Mouse (Mus musculus) CH12.LX (cell line): ENCODE data around the gene Ispd. TPM values are rescaled to one million over a fixed set of nuclear protein-coding genes. Genes with fewer than 3 reads are reported as not detected.

Experiments used
- DNase-seq: peaks from one replicate; pipeline ENCODE4 v3.0.0-alpha.2; 2013; ENCODE audit errors: extremely low read depth
- H3K27ac ChIP-seq: 2 replicates; pipeline ENCODE4 v1.5.1; 2012; ENCODE audit warnings: low read depth, mild to moderate bottlenecking, control low read depth, moderate library complexity; ENCODE audit not compliant: insufficient read depth
- H3K27me3 ChIP-seq: replicated peaks from 2 replicates; pipeline ENCODE3; 2012; ENCODE audit warnings: inconsistent platforms
- H3K36me3 ChIP-seq, 2 experiments: replicated peaks in 1 of 2; 2 replicates each; pipeline versions ENCODE3 to v1.6.1; 2012; ENCODE audit warnings: inconsistent platforms in 1 of 2, low read length in 1 of 2, mild to moderate bottlenecking in 1 of 2, mixed read lengths in 1 of 2, moderate library complexity in 1 of 2; ENCODE audit not compliant: control insufficient read depth in 1 of 2, insufficient read depth in 1 of 2
- H3K4me1 ChIP-seq, 2 experiments: 2 replicates each; pipeline ENCODE4 v1.6.1; 2012; ENCODE audit warnings: inconsistent platforms in 1 of 2, moderate library complexity in 1 of 2; ENCODE audit not compliant: insufficient read depth in 2 of 2, control insufficient read depth in 1 of 2
- H3K4me2 ChIP-seq: 2 replicates; pipeline ENCODE4 v1.6.1; 2012; ENCODE audit warnings: low read depth, mild to moderate bottlenecking, control low read depth; ENCODE audit not compliant: poor library complexity, insufficient read depth, severe bottlenecking
- H3K4me3 ChIP-seq, 3 experiments: fragments of 150-350 bp in 1 of 3; sonication (generic) in 1 of 3; replicated peaks in 1 of 3; 2 replicates each; pipeline versions ENCODE3 to v1.5.1; 2011 to 2012; ENCODE audit warnings: low read depth in 2 of 3, low read length in 2 of 3, mild to moderate bottlenecking in 2 of 3, moderate library complexity in 2 of 3, control low read depth in 1 of 3, improper control_type of control experiment in 1 of 3, inconsistent platforms in 1 of 3, mixed read lengths in 1 of 3; ENCODE audit not compliant: poor library complexity in 1 of 3
- H3K79me2 ChIP-seq: replicated peaks from 2 replicates; pipeline ENCODE4 v1.6.1; 2012; ENCODE audit warnings: mild to moderate bottlenecking, moderate library complexity; ENCODE audit not compliant: control insufficient read depth, poor library complexity, insufficient read depth, severe bottlenecking; ENCODE audit errors: extremely low read depth
- H3K9ac ChIP-seq: 2 replicates; pipeline ENCODE4 v1.6.1; 2012; ENCODE audit warnings: low read depth, mild to moderate bottlenecking, control low read depth, moderate library complexity; ENCODE audit not compliant: insufficient read depth
- H3K9me3 ChIP-seq: replicated peaks from 2 replicates; pipeline ENCODE3; 2012; ENCODE audit warnings: low read length, inconsistent platforms, mixed read lengths
- CHD1 ChIP-seq: IDR thresholded peaks from 2 replicates; pipeline ENCODE4 v1.6.1; 2012; ENCODE audit warnings: low read depth, low read length, improper control_type of control experiment, inconsistent platforms
- CHD2 ChIP-seq: IDR thresholded peaks from 2 replicates; pipeline ENCODE4 v1.6.1; 2011; ENCODE audit warnings: low read length, improper control_type of control experiment
- CTCF ChIP-seq, 2 experiments: IDR thresholded peaks in 1 of 2; conservative IDR thresholded peaks in 1 of 2; 2 replicates each; pipeline ENCODE4 v1.5.1; 2011 to 2012; ENCODE audit warnings: low read depth in 2 of 2, low read length in 2 of 2, improper control_type of control experiment in 1 of 2, inconsistent platforms in 1 of 2, mild to moderate bottlenecking in 1 of 2, moderate library complexity in 1 of 2
- E2F4 ChIP-seq: IDR thresholded peaks from 2 replicates; pipeline ENCODE4 v1.6.1; 2011; ENCODE audit warnings: low read depth, low read length, improper control_type of control experiment; ENCODE audit not compliant: insufficient replicate concordance
- ELF1 ChIP-seq: IDR thresholded peaks from 2 replicates; pipeline ENCODE4 v1.6.1; 2014; ENCODE audit warnings: low read depth, mild to moderate bottlenecking, inconsistent platforms, low read length, improper control_type of control experiment
- EP300 ChIP-seq: IDR thresholded peaks from 2 replicates; pipeline ENCODE4 v1.6.1; 2011; ENCODE audit warnings: low read length, improper control_type of control experiment
- GABPA ChIP-seq: IDR thresholded peaks from 2 replicates; pipeline ENCODE4 v1.6.1; 2012; ENCODE audit warnings: low read depth, low read length, improper control_type of control experiment, inconsistent platforms; ENCODE audit not compliant: insufficient replicate concordance
- HCFC1 ChIP-seq: IDR thresholded peaks from 2 replicates; pipeline ENCODE4 v1.6.1; 2012; ENCODE audit warnings: low read depth, mild to moderate bottlenecking, inconsistent platforms, low read length, improper control_type of control experiment
- IRF4 ChIP-seq: IDR thresholded peaks from 2 replicates; pipeline ENCODE4 v1.6.1; 2014; ENCODE audit warnings: low read depth, mild to moderate bottlenecking, inconsistent platforms, low read length, improper control_type of control experiment
- JUN ChIP-seq: IDR thresholded peaks from 2 replicates; pipeline ENCODE4 v1.6.1; 2011; ENCODE audit warnings: low read depth, mild to moderate bottlenecking, low read length, improper control_type of control experiment, moderate library complexity; ENCODE audit not compliant: insufficient read depth
- JUND ChIP-seq: conservative IDR thresholded peaks from 2 replicates; pipeline ENCODE4 v1.6.1; 2011; ENCODE audit warnings: low read depth, low read length, improper control_type of control experiment
- KAT2A ChIP-seq: IDR thresholded peaks from 2 replicates; pipeline ENCODE4 v1.6.1; 2012; ENCODE audit warnings: low read length, improper control_type of control experiment, inconsistent platforms; ENCODE audit not compliant: insufficient replicate concordance
- MAFK ChIP-seq: IDR thresholded peaks from 2 replicates; pipeline ENCODE4 v1.6.1; 2011; ENCODE audit warnings: low read length, improper control_type of control experiment; ENCODE audit not compliant: insufficient replicate concordance
- MAX ChIP-seq: IDR thresholded peaks from 2 replicates; pipeline ENCODE4 v1.6.1; 2011; ENCODE audit warnings: low read length, improper control_type of control experiment
- MAZ ChIP-seq: IDR thresholded peaks from 2 replicates; pipeline ENCODE4 v1.6.1; 2012; ENCODE audit warnings: low read depth, mild to moderate bottlenecking, inconsistent platforms, low read length, improper control_type of control experiment, moderate library complexity
- MEF2A ChIP-seq: IDR thresholded peaks from 2 replicates; pipeline ENCODE4 v1.6.1; 2014; ENCODE audit warnings: low read depth, mild to moderate bottlenecking, inconsistent platforms, low read length, improper control_type of control experiment, borderline replicate concordance
- MXI1 ChIP-seq: IDR thresholded peaks from 2 replicates; pipeline ENCODE4 v1.6.1; 2011; ENCODE audit warnings: mild to moderate bottlenecking, low read depth, low read length, improper control_type of control experiment
- NELFE ChIP-seq: IDR thresholded peaks from 2 replicates; pipeline ENCODE4 v1.6.1; 2011; ENCODE audit warnings: low read depth, low read length, improper control_type of control experiment
- NRF1 ChIP-seq: IDR thresholded peaks from 2 replicates; pipeline ENCODE4 v1.6.1; 2014; ENCODE audit warnings: low read depth, mild to moderate bottlenecking, inconsistent platforms, low read length, improper control_type of control experiment, moderate library complexity
- PAX5 ChIP-seq: IDR thresholded peaks from 2 replicates; pipeline ENCODE4 v1.6.1; 2012; ENCODE audit warnings: low read length, inconsistent platforms, mixed read lengths
- POLR2A ChIP-seq: IDR thresholded peaks from 2 replicates; pipeline ENCODE4 v1.6.1; 2011; ENCODE audit warnings: low read depth, mild to moderate bottlenecking, improper control_type of control experiment, low read length
- SMC3 ChIP-seq: IDR thresholded peaks from 2 replicates; pipeline ENCODE4 v1.6.1; 2011; ENCODE audit warnings: low read depth, low read length, improper control_type of control experiment
- TBP ChIP-seq: conservative IDR thresholded peaks from 2 replicates; pipeline ENCODE4 v1.6.1; 2011; ENCODE audit warnings: low read depth, low read length, improper control_type of control experiment
- TCF12 ChIP-seq: IDR thresholded peaks from 2 replicates; pipeline ENCODE4 v1.6.1; 2014; ENCODE audit warnings: low read depth, mild to moderate bottlenecking, inconsistent platforms, low read length, improper control_type of control experiment
- UBTF ChIP-seq: IDR thresholded peaks from 2 replicates; pipeline ENCODE4 v1.6.1; 2012; ENCODE audit warnings: low read depth, mild to moderate bottlenecking, inconsistent platforms, low read length, improper control_type of control experiment, moderate library complexity
- USF2 ChIP-seq: conservative IDR thresholded peaks from 2 replicates; pipeline ENCODE4 v1.6.1; 2011; ENCODE audit warnings: low read depth, low read length, improper control_type of control experiment
- ZKSCAN1 ChIP-seq: IDR thresholded peaks from 2 replicates; pipeline ENCODE4 v1.6.1; 2012; ENCODE audit warnings: low read depth, inconsistent platforms, low read length, improper control_type of control experiment, borderline replicate concordance
- ZNF384 ChIP-seq: IDR thresholded peaks from 2 replicates; pipeline ENCODE4 v1.6.1; 2012; ENCODE audit warnings: low read depth, low read length, improper control_type of control experiment, inconsistent platforms
- dilution Hi-C: fragments of 300-500 bp; cut with MboI; formaldehyde crosslinking; loops from 2 replicates; pipeline ENCODE4 v1.14.3; 2020; ENCODE audit warnings: low sequenced_read_pairs; ENCODE audit not compliant: extremely low pct_unique_long_range_greater_than_20kb, extremely low pct_ligation_motif_present
- in situ Hi-C: fragments of 300-500 bp; cut with MboI; formaldehyde crosslinking; loops from 3 replicates; pipeline ENCODE4 v1.14.3; 2019; ENCODE audit warnings: low sequenced_read_pairs, low pct_ligation_motif_present, low pct_unique_long_range_greater_than_20kb, mixed read lengths
- polyA plus RNA-seq: library from polyadenylated mRNA; unstranded; fragments of >175 nt; gene quantifications from 2 replicates; pipeline ENCODE4 v1.2.1, GENCODE M21; 2012; ENCODE audit warnings: low read depth; ENCODE audit not compliant: insufficient read length
- total RNA-seq, 2 experiments: library from RNA; depleted of rRNA; stranded (reverse); fragments of 300-350 nt in 1 of 2; fragments of >200 nt in 1 of 2; gene quantifications; 2 replicates each; pipeline ENCODE4 v1.2.3; 2012 to 2014

Gene Ispd
- total and polyA plus RNA-seq, 3 experiments, result 0.51 to 1.8 (median 1.4) TPM

DNA sequence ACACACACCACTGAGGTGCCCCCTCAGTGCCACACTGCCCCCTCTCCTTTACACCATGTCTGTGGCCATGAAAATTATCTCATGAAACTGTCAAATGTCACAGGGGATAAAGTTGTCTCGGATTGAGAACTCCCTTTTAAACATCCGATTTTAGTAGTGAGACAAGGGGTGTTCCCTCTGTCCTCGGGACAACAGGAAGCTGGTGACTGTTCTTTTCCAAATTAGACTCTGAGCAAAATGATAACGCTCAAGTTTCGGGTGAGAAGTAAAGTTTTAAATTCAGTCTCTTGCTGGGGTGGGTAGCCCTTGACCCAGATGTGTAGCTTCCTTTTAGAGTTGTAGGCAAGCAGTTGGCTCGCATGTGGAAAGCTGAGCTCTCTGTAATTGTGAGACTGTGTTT is 96.3 kb downstream of the Ispd start:
- Histone ChIP-seq H3K27me3 (no peaks in the 10 kb centered on the region), H3K27ac (no peak overlapping the region), H3K79me2 (no peaks in the 10 kb centered on the region), H3K4me2 (no peak overlapping the region), H3K4me1 (no peaks in the 10 kb centered on the region), H3K4me3 (no peak overlapping the region), H3K36me3 (no peaks in the 10 kb centered on the region), H3K9me3 (no peaks in the 10 kb centered on the region), H3K9ac (no peak overlapping the region)
- in situ Hi-C loops, result no loop called here
- dilution Hi-C loops, result no loop called here
- TF ChIP-seq MEF2A, result no peak
- no peak for TF ChIP-seq MXI1
- TF ChIP-seq CHD1, result no peak
- TF ChIP-seq MAZ, result no peak
- TF ChIP-seq NELFE, result no peak
- no peak for TF ChIP-seq GABPA
- no peak for TF ChIP-seq USF2
- TF ChIP-seq NRF1, result no peak
- TF ChIP-seq ELF1, result no peak
- no peak for TF ChIP-seq CTCF (conservative IDR thresholded peaks at IDR 0.05 in 1 of 2, IDR thresholded peaks at IDR 0.05 in 1 of 2; ENCODE audit: low read depth in 2 of 2, low read length in 2 of 2)
- no peak for TF ChIP-seq KAT2A
- no peak for TF ChIP-seq TBP
- TF ChIP-seq ZNF384, result no peak
- TF ChIP-seq IRF4, result no peak
- no peak for TF ChIP-seq POLR2A
- TF ChIP-seq PAX5, result no peak
- no peak for TF ChIP-seq JUN
- TF ChIP-seq CHD2, result no peak
- DNase-seq, result no peak

GRCm38 (mm10) chr12:36477926-36478325 is 96.7 kb downstream of the Ispd start:
- H3K4me2 ChIP-seq, result no peak overlapping the region
- no peaks in the 10 kb centered on the region for H3K9me3 ChIP-seq
- H3K27ac ChIP-seq, result no peak overlapping the region
- TF ChIP-seq EP300 (no peak), MAZ (no peak), JUND (no peak), UBTF (no peak), HCFC1 (no peak), TBP (no peak), ZNF384 (no peak), USF2 (no peak), MAFK (no peak), MAX (no peak), NELFE (no peak), PAX5 (no peak), E2F4 (no peak), CTCF (conservative IDR thresholded peaks at IDR 0.05 in 1 of 2, IDR thresholded peaks at IDR 0.05 in 1 of 2; ENCODE audit: low read depth in 2 of 2, low read length in 2 of 2) (no peak), ZKSCAN1 (no peak), MXI1 (no peak), SMC3 (no peak), TCF12 (no peak)
- in situ Hi-C loops (no loop called here), dilution Hi-C loops (no loop called here)
- H3K4me1 ChIP-seq, result no peaks in the 10 kb centered on the region
- no peak overlapping the region for H3K9ac ChIP-seq
- no peaks in the 10 kb centered on the region for H3K36me3 ChIP-seq
- no peak overlapping the region for H3K4me3 ChIP-seq
- H3K79me2 ChIP-seq, result no peaks in the 10 kb centered on the region
- no peaks in the 10 kb centered on the region for H3K27me3 ChIP-seq
- DNase-seq, result no peak
